Mouse (Mus musculus) hematopoietic stem cell, adult 5-6 weeks (primary cell): ENCODE data around the gene Opcml. TPM values are rescaled to one million over a fixed set of nuclear protein-coding genes. Genes with fewer than 3 reads are reported as not detected.

Experiments
- ATAC-seq, 2 experiments: fragments of 125-278 bp in 1 of 2; replicated peaks in 1 of 2; 2 replicates each; pipeline ENCODE4 v1.8.0; 2016 to 2017; ENCODE audit warnings: inconsistent platforms in 2 of 2, mild to moderate bottlenecking in 2 of 2, moderate number of reproducible peaks in 2 of 2, low read depth in 1 of 2, moderate TSS enrichment in 1 of 2; ENCODE audit not compliant: low FRiP score in 2 of 2, poor library complexity in 2 of 2, severe bottlenecking in 2 of 2, insufficient read depth in 1 of 2, low TSS enrichment in 1 of 2
- total RNA-seq: library from RNA; stranded (forward); fragments of 172-1452, 232-1000 nt; gene quantifications from 2 replicates; pipeline ENCODE4 v1.2.3, GENCODE M21; 2017

The Opcml gene
- total RNA-seq = not detected in 2 replicates

DNA sequence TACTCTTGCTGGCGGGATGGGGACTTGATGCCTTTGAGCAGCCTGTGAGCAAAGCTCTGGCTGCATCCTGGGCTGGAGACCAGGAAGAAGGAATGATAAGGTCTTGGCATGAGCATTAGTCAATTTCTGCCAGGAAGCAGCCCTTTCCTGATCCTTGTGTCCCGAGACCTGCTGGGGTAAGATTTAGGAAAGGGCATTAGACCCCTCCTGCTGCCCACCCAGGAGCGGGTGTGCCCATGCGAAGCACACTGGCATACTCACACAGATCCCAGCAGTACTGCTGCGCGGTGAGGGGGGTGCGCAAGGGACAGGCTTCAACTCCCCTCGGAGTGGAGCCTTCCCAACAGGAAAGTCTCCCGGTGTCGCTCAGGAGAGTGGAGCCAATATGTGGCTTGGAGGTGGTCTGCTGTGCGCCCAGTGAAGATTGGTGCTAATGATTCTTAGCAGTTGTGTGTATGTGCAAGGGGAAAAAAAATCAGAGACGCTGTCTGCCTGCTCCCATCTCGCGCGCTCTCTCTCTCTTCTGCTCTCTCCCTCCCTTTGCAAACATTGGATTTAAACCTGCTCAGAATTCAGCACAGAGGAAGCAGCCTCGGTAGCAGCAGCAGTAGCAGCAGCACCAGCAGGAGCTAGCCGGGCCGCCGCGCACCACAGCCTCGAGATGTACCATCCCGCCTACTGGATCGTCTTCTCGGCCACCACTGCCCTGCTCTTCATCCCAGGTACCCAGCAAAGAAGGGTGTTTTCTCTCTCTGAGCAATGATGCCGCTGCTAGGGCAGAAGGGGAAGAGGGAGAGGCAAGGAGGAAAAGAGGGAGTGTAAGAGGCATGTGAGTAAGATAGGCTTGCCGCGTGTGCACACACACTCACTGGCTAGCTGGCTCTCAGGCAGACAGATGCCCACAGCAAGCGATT, at the start of gene Opcml:
Opcml (plus strand) TSS at position 51 of the 914 bp plus-strand sequence.
- no peak for ATAC-seq

DNA sequence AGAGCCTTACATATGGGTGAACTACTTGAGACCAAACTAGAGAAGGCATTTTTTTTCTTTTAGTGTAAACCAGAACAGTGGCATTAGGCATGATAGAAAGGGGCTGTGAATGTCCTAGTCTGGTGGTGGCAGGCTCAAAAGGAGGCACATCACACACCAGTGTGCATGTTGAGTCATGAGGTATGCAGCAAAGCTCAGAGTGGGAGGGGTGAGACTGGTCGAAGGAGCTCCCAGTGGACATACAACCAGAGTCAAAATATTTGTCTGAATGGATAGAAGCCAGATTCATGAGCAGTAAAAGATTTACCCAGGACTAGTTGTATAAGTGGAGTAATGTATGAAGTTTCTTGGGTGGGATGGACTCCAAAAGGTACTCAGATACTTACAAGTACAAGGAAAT, 31.9 kb upstream of the Opcml start:
- no peak for ATAC-seq

DNA sequence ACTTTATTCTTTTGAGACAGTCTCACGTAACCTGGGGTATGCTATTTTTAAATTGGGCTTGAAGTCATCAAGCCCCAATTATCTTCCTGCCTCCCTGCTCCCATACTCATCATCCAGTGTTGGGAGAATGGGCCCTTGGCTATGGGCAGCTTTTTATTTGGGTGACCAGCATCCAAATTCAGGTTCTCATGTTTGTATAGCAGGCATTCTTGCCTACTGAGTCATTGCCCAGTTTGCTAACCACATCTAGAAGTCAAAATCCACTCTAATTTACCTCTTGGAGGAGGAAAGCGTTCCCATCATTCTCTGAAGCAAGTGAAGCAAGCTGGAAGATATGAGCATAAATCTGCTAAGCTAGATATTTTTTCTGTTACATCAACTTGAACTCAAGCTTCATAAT, 29.4 kb upstream of the Opcml start:
- no peak for ATAC-seq

DNA sequence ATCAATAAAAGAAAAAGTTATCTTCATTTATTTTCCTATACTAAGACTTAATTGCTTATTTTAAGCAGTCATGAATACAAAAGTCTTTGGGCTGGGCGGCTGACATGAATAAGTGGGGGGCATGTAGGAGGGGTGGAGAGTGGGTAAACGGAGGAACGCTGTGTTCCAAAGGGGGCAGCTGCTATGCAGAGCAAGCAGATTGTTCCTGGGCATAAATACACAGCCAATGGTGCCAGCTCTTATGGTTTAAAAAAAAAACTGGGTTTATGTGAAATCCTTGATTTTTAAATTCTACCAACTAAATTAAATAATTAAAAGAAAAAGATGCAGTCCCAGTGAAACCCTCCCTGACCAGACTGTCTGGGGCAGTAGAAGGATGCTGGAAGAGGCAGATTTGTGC, 24.1 kb upstream of the Opcml start:
- ATAC-seq = no peak

DNA sequence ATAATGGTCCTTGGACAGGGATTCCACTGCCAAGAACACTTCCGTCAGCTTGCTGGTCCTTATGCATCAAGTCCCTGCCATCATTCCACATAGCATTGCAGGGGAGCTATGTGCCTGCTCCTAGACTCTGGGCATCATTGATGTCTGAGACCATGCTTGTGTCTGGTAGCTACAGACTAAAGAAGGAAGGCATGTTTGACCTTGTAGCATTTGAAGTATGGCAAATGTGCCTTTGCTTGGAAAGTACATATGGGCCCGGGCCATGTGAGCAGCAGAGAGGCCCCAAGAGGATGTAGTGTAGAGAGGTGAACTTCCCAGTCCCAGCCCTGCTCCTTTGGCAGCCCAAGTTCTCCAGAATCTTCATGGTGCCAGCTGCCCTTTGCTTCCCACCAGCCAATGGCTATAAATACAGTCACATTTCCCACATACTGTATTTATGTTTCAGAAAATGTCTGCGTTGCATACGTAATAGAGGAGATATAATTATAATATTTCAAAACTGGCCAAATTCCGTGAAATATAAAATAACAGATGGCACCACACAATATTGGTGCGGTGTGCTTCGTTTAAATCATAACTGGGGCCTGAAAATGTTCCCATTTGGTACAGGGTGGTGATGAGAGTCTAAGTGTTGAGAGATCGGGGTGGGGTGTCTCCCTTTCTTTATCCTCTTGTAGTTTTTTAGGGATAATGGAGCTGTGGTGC, 23.2 kb upstream of the Opcml start:
- ATAC-seq = no peak

DNA sequence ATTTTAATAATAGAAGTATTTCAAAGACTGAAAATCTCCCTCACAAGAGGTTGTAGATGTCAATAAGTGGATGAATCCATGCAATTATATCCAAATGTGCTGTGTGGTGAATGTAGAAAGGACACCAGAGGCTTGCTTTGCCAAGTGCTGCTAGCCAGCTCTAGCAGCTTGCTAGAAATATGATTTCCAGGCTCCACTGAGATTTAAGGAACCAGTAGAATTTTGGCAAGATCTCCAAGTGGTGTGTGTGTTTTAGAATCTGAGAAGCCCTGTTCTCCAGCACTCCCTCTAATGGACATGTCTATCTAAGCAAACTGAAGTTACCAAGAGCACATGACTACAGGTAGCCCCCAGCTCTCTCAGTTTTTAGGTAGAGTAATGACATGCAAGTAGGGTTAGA, 21.8 kb upstream of the Opcml start:
- no peak for ATAC-seq

DNA sequence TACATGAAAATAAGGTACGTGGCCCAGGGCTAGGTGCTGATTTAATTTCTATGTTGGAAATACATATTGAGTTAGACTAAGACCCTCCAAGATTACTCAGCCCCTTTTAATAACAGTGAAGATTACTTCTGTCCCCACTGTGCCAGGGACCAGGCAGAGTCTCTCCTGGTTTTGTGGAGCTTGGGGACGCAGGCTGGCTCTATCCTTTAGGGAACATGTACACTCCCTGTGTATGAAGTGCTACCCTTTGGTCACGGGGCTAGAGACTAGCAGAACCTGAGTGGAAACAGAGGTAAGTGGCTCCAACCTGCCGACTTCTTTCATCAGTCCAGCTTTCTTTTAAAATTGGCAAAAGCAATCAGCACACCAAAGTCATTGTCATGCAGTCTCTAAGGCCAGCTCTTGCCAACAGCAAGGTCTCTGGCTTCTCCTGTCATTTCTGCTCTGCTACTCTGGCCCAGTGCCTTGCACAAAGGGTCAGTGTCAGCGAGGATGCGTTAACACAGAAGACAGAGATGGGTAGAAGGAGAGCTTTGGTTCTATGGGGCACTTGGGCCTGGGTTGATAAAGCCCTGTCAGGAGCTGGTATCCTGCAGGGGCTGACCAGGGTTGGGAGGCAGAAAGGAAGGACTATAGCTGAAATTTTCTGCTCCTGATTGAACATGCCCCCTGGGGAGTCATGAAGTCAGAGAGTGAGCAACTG, 9.1 kb upstream of the Opcml start:
- no peak for ATAC-seq

DNA sequence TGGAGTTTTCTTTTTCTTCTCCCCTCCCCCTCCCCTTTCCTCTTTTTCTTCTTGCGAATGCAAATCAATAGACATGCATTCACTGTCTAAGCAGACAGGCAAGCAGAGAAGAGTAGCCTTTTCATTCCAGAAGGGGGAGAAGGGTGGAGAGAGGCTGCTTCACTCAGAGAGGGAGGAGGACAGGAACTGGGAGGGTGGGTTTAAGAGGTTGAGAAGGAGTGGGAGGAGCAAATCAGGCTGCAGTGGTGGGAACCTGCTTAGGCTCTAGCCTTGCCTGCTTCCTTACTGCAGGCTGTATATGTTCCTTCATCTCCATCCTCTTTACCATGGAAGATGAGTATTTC, 8.6 kb upstream of the Opcml start:
- ATAC-seq = no peak

DNA sequence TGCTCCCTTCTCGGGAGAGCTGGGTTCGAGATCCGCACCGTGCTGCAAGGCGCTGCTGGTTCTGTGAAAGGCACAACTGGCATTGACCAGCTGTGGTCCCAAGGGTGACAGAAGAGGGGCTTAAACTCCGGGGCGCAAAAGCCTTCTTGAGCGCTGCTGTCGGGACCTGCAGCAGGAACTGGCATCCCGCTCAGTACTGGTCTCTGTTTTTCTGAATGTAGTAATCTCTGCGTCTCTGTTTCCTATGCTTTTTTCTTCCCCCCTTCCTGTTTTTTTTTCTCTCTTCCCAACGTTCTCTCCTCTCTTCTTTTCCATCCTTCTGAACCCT, 1.0 kb downstream of the Opcml start:
- no peak for ATAC-seq

DNA sequence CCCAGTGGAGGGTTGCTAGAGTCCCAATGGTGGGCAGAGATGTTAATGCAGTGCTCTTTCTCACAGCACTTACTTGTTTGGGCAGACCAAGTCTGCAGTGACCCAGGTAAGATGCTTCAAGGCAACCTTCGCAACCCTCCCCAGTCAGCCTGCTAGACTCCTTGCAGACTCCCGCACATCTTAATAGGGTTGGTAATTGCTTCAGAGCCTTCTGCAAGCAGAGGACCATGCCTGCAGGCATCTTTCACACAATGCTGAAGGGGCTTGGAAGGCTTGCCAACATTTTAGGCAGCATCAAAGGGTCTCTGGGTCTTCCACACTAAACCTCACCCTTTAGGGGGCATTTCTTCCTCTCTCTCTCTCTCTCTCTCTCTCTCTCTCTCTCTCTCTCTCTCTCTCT, 1.7 kb downstream of the Opcml start:
- no peak for ATAC-seq

DNA sequence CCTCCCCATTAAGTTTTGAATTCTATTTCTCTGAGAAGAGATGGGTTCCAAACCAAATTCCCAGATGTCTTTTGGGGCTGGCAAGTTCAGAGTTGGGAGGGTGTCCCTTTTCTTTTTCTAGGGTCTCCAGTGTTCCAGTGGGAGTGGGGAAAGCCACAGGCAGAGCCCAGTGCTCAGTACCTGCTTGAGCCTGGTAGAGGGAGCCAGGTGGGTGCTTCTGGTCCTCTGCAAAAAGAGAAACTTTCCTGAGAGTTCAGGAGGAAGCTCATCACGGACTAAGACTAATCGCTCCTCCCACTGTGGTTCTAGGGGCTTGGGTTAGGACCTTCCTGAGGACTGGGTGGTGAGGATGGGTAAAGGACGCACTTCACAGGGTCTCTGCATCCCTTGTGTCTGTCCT, 2.4 kb downstream of the Opcml start:
- ATAC-seq = no peak

DNA sequence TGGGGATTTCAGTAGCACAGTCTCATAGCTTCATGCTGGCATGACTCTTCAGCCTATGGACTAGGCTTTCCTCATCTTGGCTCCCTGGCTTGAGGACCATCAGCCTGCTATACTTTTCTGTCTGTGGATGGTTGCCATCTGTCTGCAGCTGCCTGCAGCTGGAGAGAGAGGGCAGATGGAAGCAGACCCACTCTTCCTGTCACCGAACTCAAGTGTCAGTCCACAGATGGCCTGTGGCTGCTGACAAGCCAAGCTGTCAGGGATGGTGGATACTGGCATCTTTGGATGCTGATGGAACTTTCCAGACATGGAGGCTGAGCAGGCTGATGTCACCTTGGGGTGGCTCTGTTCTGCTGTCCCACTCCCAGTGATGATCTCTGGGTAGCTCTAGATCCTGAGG, 6.0 kb downstream of the Opcml start:
- ATAC-seq = no peak

DNA sequence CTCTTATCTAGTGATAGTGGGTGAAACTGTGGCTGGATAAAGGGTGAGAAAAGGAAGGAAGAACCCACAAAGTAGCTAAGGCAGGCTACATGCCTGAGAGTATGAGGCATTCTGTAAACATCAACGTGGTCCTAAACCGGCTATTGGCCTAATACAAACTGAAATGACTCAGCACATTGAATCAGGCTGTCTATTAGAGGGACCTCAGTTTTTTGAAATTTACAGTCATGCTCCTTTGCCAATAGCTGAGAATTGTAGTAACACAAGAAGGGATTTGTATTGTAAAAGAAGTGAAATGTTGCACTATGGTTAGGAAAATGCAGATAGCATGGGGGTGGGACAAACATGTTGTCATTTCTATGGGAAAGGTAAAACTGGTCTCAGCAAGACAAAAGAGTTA, 10.4 kb downstream of the Opcml start:
- no peak for ATAC-seq

DNA sequence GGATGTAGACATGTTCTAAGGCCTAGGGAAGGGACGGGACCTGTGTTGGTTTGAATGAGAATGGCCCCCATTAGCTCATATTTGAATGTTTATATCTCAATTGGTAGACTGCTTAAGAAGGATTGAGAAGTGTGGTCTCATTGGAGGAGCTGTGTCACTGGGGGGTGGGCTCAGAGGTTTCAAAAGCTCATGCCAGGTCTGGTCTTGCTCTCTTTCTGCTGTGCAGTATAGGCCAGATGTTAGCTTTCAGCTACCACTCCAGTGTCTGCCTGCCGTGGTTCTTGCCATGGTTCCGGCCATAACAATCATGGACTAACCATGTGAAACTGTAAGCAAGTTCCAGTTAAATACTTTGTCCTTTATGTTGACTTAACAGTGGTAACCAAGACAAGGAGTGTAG, 11.2 kb downstream of the Opcml start:
- ATAC-seq = no peak

DNA sequence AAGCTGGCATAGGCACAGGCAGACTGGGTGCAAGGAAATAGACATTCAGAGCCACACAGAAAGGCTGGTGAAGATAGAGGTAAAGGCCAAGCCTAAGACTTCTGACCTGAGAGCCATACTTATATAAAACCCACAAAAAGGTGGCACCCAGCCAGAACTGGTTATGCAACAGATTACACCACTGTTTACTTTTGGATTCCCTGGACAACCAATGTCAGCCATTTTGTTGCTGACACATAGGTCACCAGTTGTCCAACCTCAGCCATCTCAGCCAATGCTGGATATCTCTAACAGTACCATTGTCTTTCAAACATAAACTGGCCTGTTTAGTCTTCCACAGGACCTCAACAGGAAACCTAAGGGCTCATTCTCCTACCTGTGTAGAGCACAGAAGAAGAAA, 11.8 kb downstream of the Opcml start:
- ATAC-seq = no peak

DNA sequence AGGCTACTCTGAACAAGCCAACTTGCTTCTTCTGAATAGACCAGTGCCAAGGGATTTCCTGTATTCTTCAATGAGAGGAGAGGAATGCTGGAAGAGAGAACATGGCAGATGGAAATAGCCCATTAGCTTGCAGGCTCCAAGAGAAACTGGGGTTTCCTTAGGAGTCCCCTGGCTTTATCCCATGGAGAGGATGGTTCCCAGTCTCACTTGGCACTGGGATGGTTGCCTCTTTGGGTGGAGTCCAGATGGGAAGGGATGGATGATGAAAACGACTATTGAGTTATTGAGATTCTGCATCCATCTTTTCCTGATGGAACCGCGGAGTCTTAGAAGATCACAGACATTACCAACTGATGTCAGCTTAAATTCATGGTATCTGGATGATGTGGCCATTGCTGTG, 13.9 kb downstream of the Opcml start:
- no peak for ATAC-seq

DNA sequence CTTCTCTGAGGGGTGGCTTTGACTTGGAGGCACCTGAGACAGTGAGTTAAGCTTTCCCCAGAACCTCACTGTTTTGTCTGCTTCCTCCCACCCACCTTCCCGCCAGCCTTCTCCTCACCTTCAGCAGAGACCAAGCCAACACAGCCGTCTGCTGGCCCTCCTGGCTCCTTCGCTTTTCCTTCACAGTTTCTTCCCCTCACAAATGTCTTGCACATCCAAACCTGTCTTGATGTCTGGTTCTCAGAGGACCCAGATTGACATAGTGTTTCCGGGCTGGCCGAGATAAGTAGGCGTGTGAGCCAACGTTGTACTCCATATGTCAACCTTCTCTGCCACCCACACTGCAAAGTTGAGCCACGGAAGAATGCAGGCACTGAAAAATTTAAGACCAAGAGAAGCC, 19.2 kb downstream of the Opcml start:
- no peak for ATAC-seq

DNA sequence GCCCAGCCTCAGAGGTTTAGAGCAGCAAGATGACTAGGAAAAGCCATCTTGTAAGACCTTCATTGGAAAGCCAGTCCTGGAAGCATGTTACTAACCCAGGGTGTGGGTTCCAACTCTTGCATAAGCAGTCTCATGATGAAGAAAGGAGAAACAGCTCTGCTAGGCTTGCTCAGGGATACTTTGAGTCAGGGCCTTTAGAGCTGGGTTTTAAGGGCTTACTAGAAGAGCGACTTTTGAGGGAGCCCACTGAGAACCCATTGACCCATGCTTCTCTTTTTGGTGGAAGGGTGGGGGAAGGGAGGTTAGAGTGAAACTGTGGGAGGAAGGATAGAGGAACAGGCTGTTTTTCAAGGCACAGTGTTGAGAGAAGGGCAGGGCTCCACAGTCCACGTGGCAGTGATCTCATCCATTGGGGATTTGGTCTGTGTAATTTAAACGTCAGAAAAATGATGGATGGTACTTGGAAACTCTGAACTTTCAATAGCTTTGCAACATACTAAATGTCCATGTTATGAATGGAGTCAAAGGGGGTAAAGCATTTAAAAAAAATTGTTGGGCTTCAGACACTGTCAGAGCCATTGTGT, 22.7 kb downstream of the Opcml start:
- ATAC-seq = no peak
